Comparison of ENCODE assay signal across 39 mouse cellular contexts in the genomic region with DNA sequence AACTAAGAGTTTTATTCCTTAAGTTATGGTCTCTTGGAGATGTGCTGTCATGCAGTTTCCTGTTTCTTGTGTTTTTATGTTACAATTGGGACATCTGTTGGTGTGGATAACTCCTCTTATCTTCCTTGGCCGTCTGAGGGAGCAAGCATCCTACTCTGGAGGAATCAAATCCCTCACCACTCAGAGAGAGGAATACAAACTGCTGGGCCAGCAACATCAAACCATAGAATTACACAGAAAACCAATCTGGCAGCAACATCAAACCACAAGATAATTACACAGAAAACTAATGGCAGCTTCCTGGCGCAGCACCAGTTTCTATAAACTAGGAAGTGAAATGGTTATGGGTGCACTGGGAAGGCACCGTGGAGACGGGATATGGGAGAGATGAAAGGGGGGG. TPM values are rescaled to one million over a fixed set of nuclear protein-coding genes. Genes with fewer than 3 reads are reported as not detected.
DNase-seq lines count a peak whose midpoint lies in the region; ATAC-seq and TF ChIP-seq lines count a peak whose summit lies in the region.
"Had no signal": no experiment of that assay in that cellular context is flagged by ENCODE, and none has a peak within 500 bp of the region (broad histone marks: within the 10 kb centered on the region; RNA-seq: fewer than 3 reads in every experiment).

No protein-coding gene starts in this region.

- DNase-seq in kidney, postnatal 0 days (ENCODE audit: low spot score), result peak; percentile 68
- DNase-seq in kidney, adult 8-10 months, result no peak
- peak; percentile 33 for DNase-seq in midbrain, postnatal 0 days (ENCODE audit: low spot score)
- DNase-seq in midbrain, embryonic 14.5 days, result no peak
- peak; percentile 15 for DNase-seq in MN1 (ENCODE audit: low spot score)
- no peak for DNase-seq in gastrocnemius, adult 2 months
- DNase-seq in cerebellum, adult 11-12 months, result no peak
- DNase-seq: adrenal gland, postnatal 14 days; B cell, adult 2 months; cerebellum, adult 18-20 months; cerebellum, postnatal 10 days; forebrain, postnatal 0 days; gastrocnemius, postnatal 10 days; heart, postnatal 36 days; kidney, adult 9 months; spleen, adult 18-20 months had no signal

- intact Hi-C loops in gastrocnemius, adult 2 months (cut with DNase I), result no loop called here

- TF ChIP-seq CTCF in kidney, postnatal 0 days (IDR thresholded peaks at IDR 0.05; ENCODE audit: low read depth), result no peak
- no peak for TF ChIP-seq CTCF in midbrain, postnatal 0 days (IDR thresholded peaks at IDR 0.05)
- no peak for TF ChIP-seq CTCF in gastrocnemius, adult 2 months (IDR thresholded peaks at IDR 0.05)

- ATAC-seq in kidney, postnatal 0 days (replicated peaks; ENCODE audit: low FRiP score, low read depth), result no peak
- no peak for ATAC-seq in midbrain, postnatal 0 days (ENCODE audit: low FRiP score)
- ATAC-seq in midbrain, embryonic 14.5 days (ENCODE audit: low FRiP score, low TSS enrichment), result no peak
- 0 out of 2 replicates have a peak, but pooled peaks have one; percentile 23 for ATAC-seq in megakaryocyte progenitor cell, adult 5-6 weeks (replicated peaks; ENCODE audit: poor library complexity)
- ATAC-seq: forebrain, postnatal 0 days; intestine, embryonic 16.5 days had no signal

- no peaks in the 10 kb centered on the region for H3K36me3 ChIP-seq in kidney, postnatal 0 days (ENCODE audit: insufficient read depth, low read length)
- no peaks in the 10 kb centered on the region for H3K36me3 ChIP-seq in midbrain, postnatal 0 days (ENCODE audit: insufficient read depth, low read length)
- no peaks in the 10 kb centered on the region for H3K36me3 ChIP-seq in midbrain, embryonic 14.5 days (ENCODE audit: control insufficient read depth, insufficient read depth, low read length)
- H3K36me3 ChIP-seq: forebrain, embryonic 10.5 days; hindbrain, embryonic 12.5 days; limb, embryonic 12.5 days; liver, embryonic 15.5 days; lung, embryonic 15.5 days; midbrain, embryonic 12.5 days; neural tube, embryonic 15.5 days had no signal

- H3K27ac ChIP-seq in kidney, postnatal 0 days, result no peak overlapping the region
- no peak overlapping the region for H3K27ac ChIP-seq in midbrain, postnatal 0 days (ENCODE audit: low read depth, low read length)
- H3K27ac ChIP-seq in midbrain, embryonic 14.5 days (replicated peaks; ENCODE audit: low read depth, low read length), result no peak overlapping the region
- no peak overlapping the region for H3K27ac ChIP-seq in gastrocnemius, adult 2 months
- H3K27ac ChIP-seq: forebrain, embryonic 10.5 days; hindbrain, embryonic 12.5 days; left cerebral cortex, adult 2 months; limb, embryonic 12.5 days; liver, embryonic 15.5 days; lung, embryonic 15.5 days; midbrain, embryonic 12.5 days; neural tube, embryonic 15.5 days had no signal

- WGBS in kidney, postnatal 0 days, result 61% methylated on average over 4 of the region's 4 CpGs
- 65% methylated on average over 4 of the region's 4 CpGs for WGBS in midbrain, postnatal 0 days
- WGBS in midbrain, embryonic 14.5 days, result 76% methylated on average over 4 of the region's 4 CpGs

- no peak overlapping the region for H3K9ac ChIP-seq in kidney, postnatal 0 days (ENCODE audit: low read depth, low read length)
- H3K9ac ChIP-seq in midbrain, postnatal 0 days (replicated peaks; ENCODE audit: low read length, poor library complexity, severe bottlenecking), result no peak overlapping the region
- H3K9ac ChIP-seq in midbrain, embryonic 14.5 days (replicated peaks; ENCODE audit: low read length), result no peak overlapping the region
- H3K9ac ChIP-seq: forebrain, postnatal 0 days; hindbrain, embryonic 12.5 days; limb, embryonic 12.5 days; liver, embryonic 15.5 days; lung, embryonic 15.5 days; midbrain, embryonic 12.5 days; neural tube, embryonic 15.5 days had no signal

- no peak overlapping the region for H3K4me2 ChIP-seq in kidney, postnatal 0 days (ENCODE audit: low read length)
- H3K4me2 ChIP-seq in midbrain, postnatal 0 days (ENCODE audit: low read depth, low read length, poor library complexity, severe bottlenecking), result no peak overlapping the region
- no peak overlapping the region for H3K4me2 ChIP-seq in midbrain, embryonic 14.5 days (ENCODE audit: low read length)
- H3K4me2 ChIP-seq: heart, embryonic 11.5 days; hindbrain, embryonic 12.5 days; limb, embryonic 12.5 days; liver, embryonic 15.5 days; lung, embryonic 15.5 days; midbrain, embryonic 12.5 days; neural tube, embryonic 15.5 days had no signal

- H3K9me3 ChIP-seq in kidney, postnatal 0 days (replicated peaks; ENCODE audit: low read length), result no peaks in the 10 kb centered on the region
- H3K9me3 ChIP-seq in midbrain, postnatal 0 days (ENCODE audit: low read length), result no peaks in the 10 kb centered on the region
- H3K9me3 ChIP-seq in midbrain, embryonic 14.5 days (ENCODE audit: control insufficient read depth, low read length), result no peaks in the 10 kb centered on the region
- H3K9me3 ChIP-seq: forebrain, embryonic 10.5 days; hindbrain, embryonic 12.5 days; limb, embryonic 12.5 days; liver, embryonic 15.5 days; lung, embryonic 15.5 days; megakaryocyte, embryonic 14.5 days; midbrain, embryonic 12.5 days; neural tube, embryonic 15.5 days had no signal

- H3K4me1 ChIP-seq in kidney, postnatal 0 days (replicated peaks; ENCODE audit: insufficient read depth, low read length), result no peaks in the 10 kb centered on the region
- no peaks in the 10 kb centered on the region for H3K4me1 ChIP-seq in midbrain, postnatal 0 days (ENCODE audit: insufficient read depth, low read length)
- H3K4me1 ChIP-seq in midbrain, embryonic 14.5 days (ENCODE audit: control insufficient read depth, insufficient read depth, low read length), result no peaks in the 10 kb centered on the region
- H3K4me1 ChIP-seq: hindbrain, embryonic 12.5 days; limb, embryonic 12.5 days; liver, embryonic 15.5 days; lung, embryonic 15.5 days; midbrain, embryonic 12.5 days had no signal

- H3K27me3 ChIP-seq in kidney, postnatal 0 days (ENCODE audit: insufficient read depth, low read length), result no peaks in the 10 kb centered on the region
- no peaks in the 10 kb centered on the region for H3K27me3 ChIP-seq in midbrain, postnatal 0 days (ENCODE audit: insufficient read depth, low read length)
- H3K27me3 ChIP-seq in midbrain, embryonic 14.5 days (ENCODE audit: control insufficient read depth, insufficient read depth, low read length), result no peaks in the 10 kb centered on the region
- H3K27me3 ChIP-seq: hindbrain, embryonic 12.5 days; limb, embryonic 12.5 days; liver, embryonic 15.5 days; lung, embryonic 15.5 days; midbrain, embryonic 12.5 days; neural tube, embryonic 15.5 days had no signal

- H3K4me3 ChIP-seq in kidney, postnatal 0 days (replicated peaks; ENCODE audit: low read depth, low read length), result no peak overlapping the region
- no peak overlapping the region for H3K4me3 ChIP-seq in midbrain, postnatal 0 days (ENCODE audit: low read depth, low read length)
- no peak overlapping the region for H3K4me3 ChIP-seq in midbrain, embryonic 14.5 days (replicated peaks; ENCODE audit: low read depth, low read length)
- H3K4me3 ChIP-seq in gastrocnemius, adult 2 months, result no peak overlapping the region
- H3K4me3 ChIP-seq: forebrain, embryonic 10.5 days; hindbrain, embryonic 12.5 days; left cerebral cortex, adult 2 months; limb, embryonic 12.5 days; liver, embryonic 15.5 days; lung, embryonic 15.5 days; megakaryocyte, embryonic 14.5 days; midbrain, embryonic 12.5 days; neural tube, embryonic 15.5 days had no signal

RNA-seq across cellular contexts. Expression of gene Olfr12, which starts 10.6 kb away (rescaled TPM):
- not detected in 2 replicates for polyA plus RNA-seq in kidney, postnatal 0 days (2015; fragmentation: Nextera tagmentation; extraction: Ambion mirVana)
- total RNA-seq in midbrain, postnatal 0 days (2014; rRNA removed), result not detected in 2 replicates
- polyA plus RNA-seq in midbrain, postnatal 0 days (2015; fragmentation: Nextera tagmentation; extraction: Ambion mirVana), result not detected in 2 replicates
- polyA plus RNA-seq in midbrain, embryonic 14.5 days (2014; fragmentation: Nextera tagmentation; extraction: Ambion mirVana), result not detected in 2 replicates
- total RNA-seq in megakaryocyte progenitor cell, adult 5-6 weeks (2015), result not detected in 2 replicates
- total RNA-seq in megakaryocyte progenitor cell, adult 5-6 weeks (2017), result not detected in 2 replicates
- not detected for total RNA-seq in gastrocnemius, adult 2 months (2021)
- total RNA-seq: adrenal gland, postnatal 14 days; forebrain, postnatal 0 days; gastrocnemius, postnatal 10 days; heart, postnatal 36 days; layer of hippocampus, adult 18-20 months; layer of hippocampus, postnatal 10 days; left cerebral cortex, adult 2 months; left cerebral cortex, postnatal 25 days; liver, adult 2 months; monocyte, adult 5-6 weeks had no signal
- polyA plus RNA-seq: cortical plate, adult 2 months; embryonic facial prominence, embryonic 11.5 days; forebrain, embryonic 10.5 days; forebrain, postnatal 0 days; gonadal fat pad, adult 2 months; heart, embryonic 11.5 days; heart, embryonic 16.5 days; hindbrain, embryonic 12.5 days; intestine, embryonic 16.5 days; limb, embryonic 12.5 days; liver, adult 2 months; liver, embryonic 15.5 days; lung, embryonic 15.5 days; neural tube, embryonic 15.5 days; stomach, embryonic 16.5 days; thymus, postnatal 0 days had no signal

RNA-seq across cellular contexts. Expression of gene Cops9, which starts 13.6 kb away (rescaled TPM):
- polyA plus RNA-seq in kidney, postnatal 0 days (2015; fragmentation: Nextera tagmentation; extraction: Ambion mirVana), result 467 and 534 TPM in 2 replicates
- total RNA-seq in midbrain, postnatal 0 days (2014; rRNA removed), result 182 and 297 TPM in 2 replicates
- polyA plus RNA-seq in midbrain, postnatal 0 days (2015; fragmentation: Nextera tagmentation; extraction: Ambion mirVana), result 598 and 604 TPM in 2 replicates
- polyA plus RNA-seq in midbrain, embryonic 14.5 days (2014; fragmentation: Nextera tagmentation; extraction: Ambion mirVana), result 536 and 755 TPM in 2 replicates
- total RNA-seq in megakaryocyte progenitor cell, adult 5-6 weeks (2015), result 149 and 186 TPM in 2 replicates
- 108 and 180 TPM in 2 replicates for total RNA-seq in megakaryocyte progenitor cell, adult 5-6 weeks (2017)
- total RNA-seq in gastrocnemius, adult 2 months (2021), result 100 to 1,000 TPM; 171 to 192 TPM

RNA-seq across cellular contexts. Expression of gene Otos, which starts 20.4 kb away (rescaled TPM):
- polyA plus RNA-seq in kidney, postnatal 0 days (2015; fragmentation: Nextera tagmentation; extraction: Ambion mirVana), result 1.0 and 1.3 TPM in 2 replicates
- not detected in 2 replicates for total RNA-seq in midbrain, postnatal 0 days (2014; rRNA removed)
- 0.69 and 0.96 TPM in 2 replicates for polyA plus RNA-seq in midbrain, postnatal 0 days (2015; fragmentation: Nextera tagmentation; extraction: Ambion mirVana)
- polyA plus RNA-seq in midbrain, embryonic 14.5 days (2014; fragmentation: Nextera tagmentation; extraction: Ambion mirVana), result 0.21 and 0.46 TPM in 2 replicates
- 2.4 and 5.2 TPM in 2 replicates for total RNA-seq in megakaryocyte progenitor cell, adult 5-6 weeks (2015)
- 2.7 and 5.0 TPM in 2 replicates for total RNA-seq in megakaryocyte progenitor cell, adult 5-6 weeks (2017)
- not detected for total RNA-seq in gastrocnemius, adult 2 months (2021)
- total RNA-seq: adrenal gland, postnatal 14 days; forebrain, postnatal 0 days; heart, postnatal 36 days; left cerebral cortex, adult 2 months; left cerebral cortex, postnatal 25 days; liver, adult 2 months; monocyte, adult 5-6 weeks had no signal
- polyA plus RNA-seq: embryonic facial prominence, embryonic 11.5 days; heart, embryonic 11.5 days; hindbrain, embryonic 12.5 days; intestine, embryonic 16.5 days; limb, embryonic 12.5 days; liver, adult 2 months; midbrain, embryonic 12.5 days had no signal

RNA-seq across cellular contexts. Expression of gene Olfr1410, which starts 22.6 kb away (rescaled TPM):
- not detected in 2 replicates for polyA plus RNA-seq in kidney, postnatal 0 days (2015; fragmentation: Nextera tagmentation; extraction: Ambion mirVana)
- total RNA-seq in midbrain, postnatal 0 days (2014; rRNA removed), result not detected in 2 replicates
- not detected in 2 replicates for polyA plus RNA-seq in midbrain, postnatal 0 days (2015; fragmentation: Nextera tagmentation; extraction: Ambion mirVana)
- polyA plus RNA-seq in midbrain, embryonic 14.5 days (2014; fragmentation: Nextera tagmentation; extraction: Ambion mirVana), result not detected in 2 replicates
- total RNA-seq in megakaryocyte progenitor cell, adult 5-6 weeks (2015), result not detected in 2 replicates
- total RNA-seq in megakaryocyte progenitor cell, adult 5-6 weeks (2017), result not detected in 2 replicates
- not detected for total RNA-seq in gastrocnemius, adult 2 months (2021)
- total RNA-seq: adrenal gland, postnatal 14 days; forebrain, postnatal 0 days; gastrocnemius, postnatal 10 days; heart, postnatal 36 days; layer of hippocampus, adult 18-20 months; layer of hippocampus, postnatal 10 days; left cerebral cortex, adult 2 months; left cerebral cortex, postnatal 25 days; liver, adult 2 months; monocyte, adult 5-6 weeks had no signal
- polyA plus RNA-seq: cortical plate, adult 2 months; embryonic facial prominence, embryonic 11.5 days; forebrain, embryonic 10.5 days; forebrain, postnatal 0 days; gonadal fat pad, adult 2 months; heart, embryonic 11.5 days; heart, embryonic 16.5 days; hindbrain, embryonic 12.5 days; intestine, embryonic 16.5 days; limb, embryonic 12.5 days; liver, adult 2 months; liver, embryonic 15.5 days; lung, embryonic 15.5 days; midbrain, embryonic 12.5 days; neural tube, embryonic 15.5 days; stomach, embryonic 16.5 days; thymus, postnatal 0 days had no signal

RNA-seq across cellular contexts. Expression of gene Olfr1411, which starts 34.0 kb away (rescaled TPM):
- not detected in 2 replicates for polyA plus RNA-seq in kidney, postnatal 0 days (2015; fragmentation: Nextera tagmentation; extraction: Ambion mirVana)
- total RNA-seq in midbrain, postnatal 0 days (2014; rRNA removed), result not detected in 2 replicates
- not detected in 2 replicates for polyA plus RNA-seq in midbrain, postnatal 0 days (2015; fragmentation: Nextera tagmentation; extraction: Ambion mirVana)
- not detected in 2 replicates for polyA plus RNA-seq in midbrain, embryonic 14.5 days (2014; fragmentation: Nextera tagmentation; extraction: Ambion mirVana)
- not detected in 2 replicates for total RNA-seq in megakaryocyte progenitor cell, adult 5-6 weeks (2015)
- total RNA-seq in megakaryocyte progenitor cell, adult 5-6 weeks (2017), result not detected in 2 replicates
- not detected for total RNA-seq in gastrocnemius, adult 2 months (2021)
- total RNA-seq: adrenal gland, postnatal 14 days; forebrain, postnatal 0 days; gastrocnemius, postnatal 10 days; heart, postnatal 36 days; layer of hippocampus, adult 18-20 months; layer of hippocampus, postnatal 10 days; left cerebral cortex, adult 2 months; left cerebral cortex, postnatal 25 days; liver, adult 2 months; monocyte, adult 5-6 weeks had no signal
- polyA plus RNA-seq: cortical plate, adult 2 months; embryonic facial prominence, embryonic 11.5 days; forebrain, embryonic 10.5 days; forebrain, postnatal 0 days; gonadal fat pad, adult 2 months; heart, embryonic 11.5 days; heart, embryonic 16.5 days; hindbrain, embryonic 12.5 days; intestine, embryonic 16.5 days; limb, embryonic 12.5 days; liver, adult 2 months; liver, embryonic 15.5 days; lung, embryonic 15.5 days; midbrain, embryonic 12.5 days; neural tube, embryonic 15.5 days; stomach, embryonic 16.5 days; thymus, postnatal 0 days had no signal

Comparison
In these comparisons a context has a peak if more than half of its experiments do, and no peak if none do; other contexts are left out.
1. DNase-seq: peak in kidney, postnatal 0 days (single experiment), midbrain, postnatal 0 days (single experiment) and MN1 (single experiment); none in kidney, adult 8-10 months (0 of 2), midbrain, embryonic 14.5 days (single experiment), gastrocnemius, adult 2 months (single experiment) and cerebellum, adult 11-12 months (single experiment).